Mouse (Mus musculus) small intestine, adult 2 months (tissue): ENCODE data around the gene Ddx24. TPM values are rescaled to one million over a fixed set of nuclear protein-coding genes. Genes with fewer than 3 reads are reported as not detected.

ENCODE experiments used
- H3K27ac ChIP-seq: fragments of 200-500 bp; 2 replicates; pipeline ENCODE4 v1.5.1; 2012; ENCODE audit warnings: low read depth, low read length, control low read depth, inconsistent platforms; ENCODE audit not compliant: insufficient read depth
- H3K27me3 ChIP-seq: fragments of 200-500 bp; 2 replicates; pipeline ENCODE4 v1.6.1; 2012; ENCODE audit warnings: mild to moderate bottlenecking, moderate library complexity, low read length, inconsistent platforms; ENCODE audit not compliant: control insufficient read depth, insufficient read depth
- H3K36me3 ChIP-seq: fragments of 200-500 bp; 2 replicates; pipeline ENCODE4 v1.6.1; 2012; ENCODE audit warnings: mild to moderate bottlenecking, low read length, control low read depth, inconsistent platforms; ENCODE audit not compliant: control insufficient read depth, insufficient read depth
- H3K4me1 ChIP-seq: fragments of 200-500 bp; 2 replicates; pipeline ENCODE4 v1.6.1; 2012; ENCODE audit warnings: low read length, inconsistent platforms, mixed read lengths; ENCODE audit not compliant: control insufficient read depth, insufficient read depth, insufficient read length
- H3K4me3 ChIP-seq: fragments of 200-500 bp; 2 replicates; pipeline ENCODE4 v1.5.1; 2012; ENCODE audit warnings: low read depth, mild to moderate bottlenecking, control low read depth, inconsistent platforms, low read length, moderate library complexity
- CTCF ChIP-seq: fragments of 200-500 bp; IDR thresholded peaks from 2 replicates; pipeline ENCODE4 v1.5.1; 2012; ENCODE audit warnings: low read depth, mild to moderate bottlenecking, control low read depth, inconsistent platforms, low read length, moderate library complexity, mixed read lengths; ENCODE audit not compliant: insufficient replicate concordance, insufficient read length; ENCODE audit errors: extremely low read depth
- POLR2A ChIP-seq: fragments of 200-500 bp; IDR thresholded peaks from 2 replicates; pipeline ENCODE4 v1.6.1; 2012; ENCODE audit warnings: low read depth, mild to moderate bottlenecking, control low read depth, inconsistent platforms, low read length, moderate library complexity
- WGBS: fragments of 180-500 bp; shearing (Covaris S2); methylation state at CpG from one replicate; pipeline ENCODE4 v1.1.7; 2018; 5-methylcytosine and 5-hydroxymethylcytosine counted together
- polyA plus RNA-seq: library from polyadenylated mRNA; depleted of rRNA; stranded (reverse); fragments of >200 nt; gene quantifications from 2 replicates; pipeline ENCODE4 v1.2.3, GENCODE M21; 2012

The Ddx24 gene
- polyA plus RNA-seq, 1 experiment, result 21.8 TPM

- TF ChIP-seq POLR2A, result no peak
- TF ChIP-seq CTCF, result no peak
- Histone ChIP-seq H3K36me3 (no peaks in the 10 kb centered on the region), H3K27ac (no peak overlapping the region), H3K4me3 (peak overlapping the region; percentile 95), H3K4me1 (peaks cover 6% of the 10 kb centered on the region; the same call in 1 of the 2 replicates), H3K27me3 (no peaks in the 10 kb centered on the region)
- WGBS, result 74% methylated on average over 2 of the region's 2 CpGs
Observed at GRCm38 (mm10) chr12:103389348-103389727, 36.3 kb downstream of the Ddx24 start.

GRCm38 (mm10) chr12:103388505-103389347 is 36.9 kb downstream of the Ddx24 start, which contains the start of gene Otub2:
TSS of gene Otub2 (plus strand) at chr12:103388682.
- Histone ChIP-seq H3K36me3 (no peaks in the 10 kb centered on the region), H3K4me3 (peak within 1 kb of the TSS; percentile 95), H3K4me1 (peaks cover 6% of the 10 kb centered on the region; the same call in 1 of the 2 replicates), H3K27me3 (no peaks in the 10 kb centered on the region), H3K27ac (no peak within 1 kb of the TSS)
- WGBS, result 2% methylated on average over 58 of the region's 58 CpGs
- TF ChIP-seq CTCF, result no peak
- TF ChIP-seq POLR2A, result no peak

- Histone ChIP-seq H3K4me3 (no peak overlapping the region), H3K4me1 (no peaks in the 10 kb centered on the region), H3K27ac (no peak overlapping the region), H3K36me3 (no peaks in the 10 kb centered on the region), H3K27me3 (no peaks in the 10 kb centered on the region)
- TF ChIP-seq POLR2A (no peak), CTCF (no peak)
- WGBS, result 71% methylated on average over 4 of the region's 4 CpGs
Observed at GRCm38 (mm10) chr12:103380226-103380625, 45.4 kb downstream of the Ddx24 start.

- no peak overlapping the region for H3K4me3 ChIP-seq
- no peaks in the 10 kb centered on the region for H3K4me1 ChIP-seq
- H3K36me3 ChIP-seq, result no peaks in the 10 kb centered on the region
- 43% methylated on average over 4 of the region's 4 CpGs for WGBS
- no peaks in the 10 kb centered on the region for H3K27me3 ChIP-seq
- no peak for TF ChIP-seq CTCF
- TF ChIP-seq POLR2A, result no peak
- no peak overlapping the region for H3K27ac ChIP-seq
Observed at GRCm38 (mm10) chr12:103376774-103377173, 48.9 kb downstream of the Ddx24 start.

GRCm38 (mm10) chr12:103376124-103376523 is 49.5 kb downstream of the Ddx24 start:
- no peaks in the 10 kb centered on the region for H3K4me1 ChIP-seq
- H3K4me3 ChIP-seq, result no peak overlapping the region
- no peak overlapping the region for H3K27ac ChIP-seq
- no peaks in the 10 kb centered on the region for H3K36me3 ChIP-seq
- 63% methylated on average over 5 of the region's 5 CpGs for WGBS
- H3K27me3 ChIP-seq, result no peaks in the 10 kb centered on the region
- TF ChIP-seq POLR2A (no peak), CTCF (no peak)

- H3K4me3 ChIP-seq, result no peak overlapping the region
- H3K36me3 ChIP-seq, result no peaks in the 10 kb centered on the region
- WGBS, result 51% methylated on average over 8 of the region's 8 CpGs
- TF ChIP-seq CTCF (no peak), POLR2A (no peak)
- no peaks in the 10 kb centered on the region for H3K4me1 ChIP-seq
- H3K27ac ChIP-seq, result no peak overlapping the region
- no peaks in the 10 kb centered on the region for H3K27me3 ChIP-seq
Observed at GRCm38 (mm10) chr12:103373530-103374236, 51.9 kb downstream of the Ddx24 start.

DNA sequence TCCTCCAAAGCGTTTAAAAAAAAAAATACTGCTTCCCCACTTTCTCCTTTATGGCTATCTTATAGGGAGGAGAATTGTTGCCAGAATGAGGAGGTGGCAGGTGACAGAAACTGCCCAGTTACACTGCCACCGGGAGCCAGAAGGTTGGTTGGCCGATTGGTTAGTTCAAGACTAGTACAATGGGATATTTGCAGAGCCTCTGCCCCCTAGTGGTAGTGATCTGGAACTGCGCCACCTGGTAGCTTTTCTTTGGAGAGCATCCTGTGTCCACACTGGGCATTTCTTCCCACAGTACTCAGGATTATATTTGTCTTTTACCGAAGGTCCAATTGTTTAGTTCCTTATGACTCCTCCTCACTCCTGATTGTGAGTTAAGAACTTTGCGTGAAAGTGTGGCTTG is 53.9 kb downstream of the Ddx24 start:
- H3K4me1 ChIP-seq, result no peaks in the 10 kb centered on the region
- H3K36me3 ChIP-seq, result no peaks in the 10 kb centered on the region
- TF ChIP-seq CTCF (peak; percentile 84; the same call in 1 of the 2 replicates), POLR2A (no peak)
- no peaks in the 10 kb centered on the region for H3K27me3 ChIP-seq
- WGBS, result 22% methylated on average over 6 of the region's 6 CpGs
- H3K27ac ChIP-seq, result no peak overlapping the region
- H3K4me3 ChIP-seq, result no peak overlapping the region
